Comparison of ENCODE assay signal across 21 mouse cellular contexts in genomic region chr5:140824126-140824525, GRCm38 (mm10). TPM values are rescaled to one million over a fixed set of nuclear protein-coding genes. Genes with fewer than 3 reads are reported as not detected.
DNase-seq lines count a peak whose midpoint lies in the region; ATAC-seq and TF ChIP-seq lines count a peak whose summit lies in the region.
"Had no signal": no experiment of that assay in that cellular context is flagged by ENCODE, and none has a peak within 500 bp of the region (broad histone marks: within the 10 kb centered on the region; RNA-seq: fewer than 3 reads in every experiment).

No protein-coding gene starts in this region.

- H3K27me3 ChIP-seq in embryonic facial prominence, embryonic 15.5 days, result no peaks in the 10 kb centered on the region
- H3K27me3 ChIP-seq in embryonic facial prominence, embryonic 10.5 days (replicated peaks; ENCODE audit: low read depth, poor library complexity, severe bottlenecking), result no peaks in the 10 kb centered on the region
- H3K27me3 ChIP-seq in kidney, adult 2 months (replicated peaks; ENCODE audit: control insufficient read depth, insufficient read depth, low read length), result no peaks in the 10 kb centered on the region
- no peaks in the 10 kb centered on the region for H3K27me3 ChIP-seq in liver, postnatal 0 days (ENCODE audit: insufficient read depth, low read length)
- no peaks in the 10 kb centered on the region for H3K27me3 ChIP-seq in liver, embryonic 12.5 days (replicated peaks)
- H3K27me3 ChIP-seq in forebrain, embryonic 14.5 days (replicated peaks; ENCODE audit: control insufficient read depth, insufficient read depth, low read length), result no peaks in the 10 kb centered on the region
- H3K27me3 ChIP-seq: embryonic facial prominence, embryonic 12.5 days; forebrain, embryonic 15.5 days; hindbrain, embryonic 12.5 days; limb, embryonic 15.5 days; midbrain, embryonic 15.5 days had no signal

- no peak overlapping the region for H3K4me2 ChIP-seq in embryonic facial prominence, embryonic 15.5 days (replicated peaks)
- no peak overlapping the region for H3K4me2 ChIP-seq in liver, postnatal 0 days (ENCODE audit: low read depth, low read length)
- H3K4me2 ChIP-seq in liver, embryonic 12.5 days, result no peak overlapping the region
- H3K4me2 ChIP-seq in forebrain, embryonic 14.5 days (ENCODE audit: low read length), result no peak overlapping the region
- H3K4me2 ChIP-seq: embryonic facial prominence, embryonic 12.5 days; forebrain, embryonic 15.5 days; hindbrain, embryonic 12.5 days; limb, embryonic 15.5 days; midbrain, embryonic 15.5 days had no signal

- no peak for TF ChIP-seq EP300 in liver, postnatal 0 days (IDR thresholded peaks at IDR 0.05; ENCODE audit: low read depth)

- 0 out of 2 replicates have a peak overlapping the region, but pooled peaks have one; percentile 34 for H3K27ac ChIP-seq in embryonic facial prominence, embryonic 15.5 days (replicated peaks)
- no peak overlapping the region for H3K27ac ChIP-seq in embryonic facial prominence, embryonic 10.5 days (replicated peaks)
- peak overlapping the region; percentile 54 for H3K27ac ChIP-seq in kidney, adult 2 months (ENCODE audit: insufficient read depth, low read depth, low read length)
- H3K27ac ChIP-seq in liver, postnatal 0 days (ENCODE audit: low read depth), result 0 out of 2 replicates have a peak overlapping the region, but pooled peaks have one; percentile 11
- no peak overlapping the region for H3K27ac ChIP-seq in liver, embryonic 12.5 days
- H3K27ac ChIP-seq in forebrain, embryonic 14.5 days (ENCODE audit: low read depth, low read length), result no peak overlapping the region
- H3K27ac ChIP-seq: embryonic facial prominence, embryonic 12.5 days; forebrain, embryonic 15.5 days; hindbrain, embryonic 12.5 days; limb, embryonic 15.5 days; midbrain, embryonic 15.5 days had no signal

- H3K36me3 ChIP-seq in embryonic facial prominence, embryonic 15.5 days, result no peaks in the 10 kb centered on the region
- H3K36me3 ChIP-seq in embryonic facial prominence, embryonic 10.5 days (replicated peaks), result peaks cover 21% of the 10 kb centered on the region
- H3K36me3 ChIP-seq in kidney, adult 2 months (ENCODE audit: control insufficient read depth, insufficient read depth, low read length), result no peaks in the 10 kb centered on the region
- H3K36me3 ChIP-seq in liver, postnatal 0 days (replicated peaks; ENCODE audit: insufficient read depth, low read length), result no peaks in the 10 kb centered on the region
- peaks cover 7% of the 10 kb centered on the region for H3K36me3 ChIP-seq in liver, embryonic 12.5 days
- peaks cover 4% of the 10 kb centered on the region; the same call in 1 of the 2 replicates for H3K36me3 ChIP-seq in forebrain, embryonic 14.5 days (ENCODE audit: control insufficient read depth, insufficient read depth, low read length)
- H3K36me3 ChIP-seq: limb, embryonic 15.5 days; midbrain, embryonic 15.5 days had no signal

- no peak for DNase-seq in embryonic facial prominence, embryonic 10.5 days (ENCODE audit: low spot score)
- DNase-seq in kidney, adult 2 months, result no peak
- no peak for DNase-seq in kidney, postnatal 25 days
- DNase-seq in liver, postnatal 0 days, result no peak
- DNase-seq in telencephalon, adult 2 months (ENCODE audit: low read depth, low spot score), result peak; percentile 51
- no peak for DNase-seq in forebrain, embryonic 14.5 days (ENCODE audit: low spot score)
- DNase-seq: adrenal gland, postnatal 25 days; cerebellum, adult 18-20 months; kidney, adult 18-20 months; kidney, postnatal 10 days; thymus, postnatal 14 days had no signal

- H3K9me3 ChIP-seq in embryonic facial prominence, embryonic 15.5 days (replicated peaks), result no peaks in the 10 kb centered on the region
- no peaks in the 10 kb centered on the region for H3K9me3 ChIP-seq in embryonic facial prominence, embryonic 10.5 days
- no peaks in the 10 kb centered on the region for H3K9me3 ChIP-seq in liver, postnatal 0 days (ENCODE audit: low read length)
- no peaks in the 10 kb centered on the region for H3K9me3 ChIP-seq in liver, embryonic 12.5 days (replicated peaks)
- no peaks in the 10 kb centered on the region for H3K9me3 ChIP-seq in forebrain, embryonic 14.5 days (replicated peaks; ENCODE audit: control insufficient read depth, low read length)
- H3K9me3 ChIP-seq: embryonic facial prominence, embryonic 12.5 days; forebrain, embryonic 15.5 days; hindbrain, embryonic 12.5 days; limb, embryonic 15.5 days; midbrain, embryonic 15.5 days had no signal

- H3K4me1 ChIP-seq in embryonic facial prominence, embryonic 15.5 days, result peaks cover 38% of the 10 kb centered on the region
- H3K4me1 ChIP-seq in embryonic facial prominence, embryonic 10.5 days, result peaks cover 44% of the 10 kb centered on the region
- peaks cover 47% of the 10 kb centered on the region for H3K4me1 ChIP-seq in kidney, adult 2 months (ENCODE audit: control insufficient read depth, insufficient read depth, low read length)
- peaks cover 31% of the 10 kb centered on the region for H3K4me1 ChIP-seq in liver, postnatal 0 days (ENCODE audit: insufficient read depth)
- peaks cover 84% of the 10 kb centered on the region for H3K4me1 ChIP-seq in liver, embryonic 12.5 days
- peaks cover 29% of the 10 kb centered on the region for H3K4me1 ChIP-seq in forebrain, embryonic 14.5 days (ENCODE audit: control insufficient read depth, insufficient read depth, low read length)

- TF ChIP-seq CTCF in kidney, adult 2 months (conservative IDR thresholded peaks at IDR 0.05; ENCODE audit: insufficient read depth, insufficient read length, low read depth, low read length), result no peak
- TF ChIP-seq CTCF in liver, postnatal 0 days (IDR thresholded peaks at IDR 0.05; ENCODE audit: low read depth), result no peak

- no peak for ATAC-seq in embryonic facial prominence, embryonic 15.5 days (ENCODE audit: insufficient number of reproducible peaks, low FRiP score, low TSS enrichment, low read depth)
- no peak for ATAC-seq in liver, postnatal 0 days
- no peak for ATAC-seq in liver, embryonic 12.5 days
- no peak for ATAC-seq in forebrain, embryonic 14.5 days
- ATAC-seq: activated CD4-positive, CD25-positive, alpha-beta regulatory T cell, adult 4 months; CD4-positive, CD25-positive, alpha-beta regulatory T cell, adult 4 months; forebrain, embryonic 15.5 days; midbrain, embryonic 15.5 days had no signal

- TF ChIP-seq POLR2A in kidney, adult 2 months (IDR thresholded peaks at IDR 0.05; ENCODE audit: low read depth, low read length), result no peak

- H3K9ac ChIP-seq in embryonic facial prominence, embryonic 15.5 days, result no peak overlapping the region
- no peak overlapping the region for H3K9ac ChIP-seq in liver, postnatal 0 days (replicated peaks)
- no peak overlapping the region for H3K9ac ChIP-seq in liver, embryonic 12.5 days
- H3K9ac ChIP-seq in forebrain, embryonic 14.5 days (ENCODE audit: low read length), result no peak overlapping the region
- H3K9ac ChIP-seq: embryonic facial prominence, embryonic 12.5 days; forebrain, embryonic 15.5 days; hindbrain, embryonic 12.5 days; limb, embryonic 15.5 days; midbrain, embryonic 15.5 days had no signal

- WGBS in embryonic facial prominence, embryonic 15.5 days, result 67% methylated on average over 7 of the region's 7 CpGs
- WGBS in embryonic facial prominence, embryonic 10.5 days, result 88% methylated on average over 7 of the region's 7 CpGs
- whole genome bisulfite sequencing in kidney, adult 2 months, result 63% methylated on average over 7 of the region's 7 CpGs
- WGBS in liver, postnatal 0 days (ENCODE audit: insufficient replicate concordance), result 56% methylated on average over 7 of the region's 7 CpGs
- 45% methylated on average over 7 of the region's 7 CpGs for WGBS in liver, embryonic 12.5 days (ENCODE audit: insufficient replicate concordance)
- WGBS in forebrain, embryonic 14.5 days, result 87% methylated on average over 7 of the region's 7 CpGs

- no peak overlapping the region for H3K4me3 ChIP-seq in embryonic facial prominence, embryonic 15.5 days (replicated peaks)
- H3K4me3 ChIP-seq in embryonic facial prominence, embryonic 10.5 days, result no peak overlapping the region
- no peak overlapping the region for H3K4me3 ChIP-seq in kidney, adult 2 months (ENCODE audit: insufficient read depth, low read depth, low read length)
- H3K4me3 ChIP-seq in liver, postnatal 0 days (ENCODE audit: low read depth, low read length), result no peak overlapping the region
- no peak overlapping the region for H3K4me3 ChIP-seq in liver, embryonic 12.5 days
- H3K4me3 ChIP-seq in forebrain, embryonic 14.5 days (ENCODE audit: low read depth, low read length), result no peak overlapping the region
- H3K4me3 ChIP-seq: embryonic facial prominence, embryonic 12.5 days; forebrain, embryonic 15.5 days; hindbrain, embryonic 12.5 days; limb, embryonic 15.5 days; midbrain, embryonic 15.5 days; myocyte had no signal

RNA-seq across cellular contexts. Expression of gene Gna12, which starts 6.1 kb away (rescaled TPM):
- 24.6 and 35.3 TPM in 2 replicates for polyA plus RNA-seq in embryonic facial prominence, embryonic 15.5 days (2015; fragmentation: Nextera tagmentation; extraction: Ambion mirVana)
- 11.4 and 14.1 TPM in 2 replicates for polyA plus RNA-seq in embryonic facial prominence, embryonic 10.5 days (2016; fragmentation: Nextera tagmentation; extraction: Ambion mirVana)
- 122 and 136 TPM in 2 replicates for polyA plus RNA-seq in kidney, adult 2 months (2012; rRNA removed)
- polyA plus RNA-seq in liver, postnatal 0 days (2015; fragmentation: Nextera tagmentation; extraction: Ambion mirVana), result 12.7 and 14.5 TPM in 2 replicates
- polyA plus RNA-seq in liver, embryonic 12.5 days (2016; fragmentation: Nextera tagmentation; extraction: Ambion mirVana), result 33.8 TPM in 2 replicates
- polyA plus RNA-seq in forebrain, embryonic 14.5 days (2014; fragmentation: Nextera tagmentation; extraction: Ambion mirVana), result 17.4 and 19.9 TPM in 2 replicates

Comparison
In these comparisons a context has a peak if more than half of its experiments do, and no peak if none do; other contexts are left out.
1. H3K27ac ChIP-seq: peak in embryonic facial prominence, embryonic 15.5 days (single experiment), kidney, adult 2 months (single experiment) and liver, postnatal 0 days (single experiment); none in embryonic facial prominence, embryonic 10.5 days (single experiment), liver, embryonic 12.5 days (single experiment) and forebrain, embryonic 14.5 days (single experiment).